Mouse (Mus musculus) spleen, adult 18-20 months (tissue): ENCODE measurements at regions not wholly inside any gene's neighbourhood (a gene's known extent, or its start where the extent isn't known, plus 50 kb on each side); places are given as distances from the start of the nearest gene placed in this dataset.

Experiments
- DNase-seq, 2 experiments: peaks; one replicate each; pipeline ENCODE4 v3.0.0; 2022; ENCODE audit warnings: mixed read lengths in 2 of 2

DNA sequence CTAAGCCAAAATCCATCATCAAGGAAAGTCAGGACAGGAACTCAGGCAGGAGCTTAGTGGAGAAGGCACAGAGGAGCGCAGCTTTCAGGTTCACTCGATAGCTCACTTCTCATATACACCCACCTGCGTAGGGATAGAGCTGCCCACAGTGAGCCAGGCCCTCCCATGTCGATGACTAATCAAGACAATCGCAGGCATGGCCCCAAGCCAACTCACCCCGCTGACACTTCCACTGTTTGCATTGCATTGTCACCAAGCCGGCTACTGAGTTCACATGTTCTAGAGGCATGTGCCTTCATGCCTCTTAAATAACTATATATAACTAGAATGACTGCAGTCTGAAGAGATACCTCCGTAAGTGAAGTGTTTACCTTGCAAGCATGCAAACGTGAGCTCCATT is 219.8 kb upstream of the Ppp2r2d start:
- no peak for DNase-seq

DNA sequence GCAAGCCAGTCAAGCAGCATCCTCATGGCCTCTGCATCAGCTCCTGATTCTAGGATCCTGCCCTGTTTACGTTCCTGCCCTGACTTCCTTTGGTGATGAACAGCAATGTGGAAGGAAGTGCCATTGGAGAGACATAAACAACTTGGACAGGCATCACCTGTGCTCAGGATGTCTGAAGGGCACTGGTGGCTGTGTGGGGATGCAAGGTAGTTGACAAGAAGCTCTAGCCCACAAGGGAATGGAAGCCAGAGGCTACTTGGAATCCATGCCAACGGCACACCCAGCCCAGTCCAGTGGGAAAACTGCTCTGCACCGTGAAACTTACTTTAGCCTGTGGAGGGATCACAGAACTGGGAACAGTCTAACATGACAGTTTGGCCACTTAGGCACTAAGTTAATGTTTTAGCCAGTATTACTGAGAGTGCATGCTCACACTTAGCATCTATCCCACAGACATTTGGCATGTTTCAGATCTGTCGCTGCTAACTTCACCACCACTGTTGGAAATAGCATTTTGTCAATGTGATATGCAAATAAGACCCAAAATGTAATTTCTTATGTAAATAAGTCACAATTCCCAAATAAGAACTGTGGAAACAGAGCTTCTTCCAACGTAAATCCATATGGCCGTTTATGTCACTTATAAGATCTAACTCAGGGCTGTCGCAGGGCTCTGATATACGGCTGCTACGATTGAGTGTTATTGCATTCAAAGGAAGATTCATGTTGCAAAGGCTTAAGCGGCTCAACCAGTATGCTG is 223.5 kb upstream of the Tcerg1l start:
- no peak for DNase-seq

DNA sequence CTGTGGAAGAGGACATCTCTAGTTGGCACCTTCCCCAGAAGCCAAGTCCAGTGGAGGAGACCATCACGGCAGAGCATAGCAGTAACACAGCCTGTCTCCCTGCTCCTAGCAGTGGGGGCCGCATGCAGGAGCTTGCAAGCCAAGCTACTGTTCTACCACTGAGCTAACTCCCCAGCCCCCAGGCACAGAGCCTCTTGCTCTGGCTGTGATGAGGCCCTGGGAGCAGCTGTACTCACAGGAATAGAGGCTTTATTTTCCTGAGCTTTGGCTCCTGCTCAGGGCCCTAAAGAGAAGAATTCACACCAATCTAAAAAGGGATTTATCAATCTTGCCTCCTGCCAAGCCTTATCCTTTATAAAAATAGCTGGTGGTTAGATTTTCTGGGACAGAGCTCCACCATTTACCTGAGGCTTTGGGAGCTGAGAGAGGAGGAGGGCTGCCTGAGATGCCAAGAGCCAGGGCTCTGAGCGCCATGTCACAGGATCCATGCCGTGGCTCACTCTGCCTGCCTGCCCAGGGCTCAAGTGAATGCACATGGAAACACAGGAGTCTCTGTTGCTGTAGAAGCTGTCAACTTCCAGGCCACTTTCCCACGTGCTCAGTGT is 222.7 kb upstream of the Tcerg1l start:
- no peak for DNase-seq

DNA sequence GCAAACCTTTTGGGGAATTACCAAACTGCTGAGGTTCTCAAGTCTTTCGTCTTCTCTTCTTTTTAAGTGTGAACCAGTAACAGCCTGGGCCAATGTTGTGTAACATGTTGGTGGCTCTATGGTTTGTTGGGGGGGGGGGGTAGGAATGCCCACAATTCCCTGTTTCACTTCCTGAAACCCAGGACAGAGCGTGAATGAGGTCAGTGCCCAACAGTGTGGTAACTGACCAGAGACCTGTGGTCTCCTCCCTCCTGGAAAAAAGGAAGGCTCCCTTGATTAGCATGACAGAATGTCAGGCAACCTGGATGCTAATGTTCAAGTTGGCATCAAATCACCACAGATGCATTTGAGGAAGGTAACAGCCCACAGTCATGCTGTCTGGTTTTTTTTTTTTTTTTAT is 218.9 kb upstream of the Tcerg1l start:
- DNase-seq, result no peak

DNA sequence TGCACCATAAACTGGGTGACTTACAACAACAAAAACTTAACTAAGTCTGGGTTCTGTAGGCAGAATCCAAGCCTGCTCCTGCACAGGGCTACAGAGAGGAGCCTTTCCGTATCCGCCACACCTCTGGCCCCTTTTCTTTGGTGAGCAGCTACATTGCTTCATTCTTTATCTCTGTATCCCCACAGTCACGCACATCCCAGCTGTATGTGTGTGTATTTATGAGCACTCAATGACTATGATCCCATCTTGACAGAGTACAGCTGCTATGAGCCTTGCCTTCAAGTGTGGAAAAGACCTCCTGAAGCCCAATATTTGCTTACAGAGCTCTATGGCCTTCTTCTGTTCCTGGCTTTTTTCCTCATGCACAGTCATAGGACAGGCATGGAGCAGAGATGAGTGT is 212.1 kb upstream of the Tcerg1l start:
- no peak for DNase-seq

DNA sequence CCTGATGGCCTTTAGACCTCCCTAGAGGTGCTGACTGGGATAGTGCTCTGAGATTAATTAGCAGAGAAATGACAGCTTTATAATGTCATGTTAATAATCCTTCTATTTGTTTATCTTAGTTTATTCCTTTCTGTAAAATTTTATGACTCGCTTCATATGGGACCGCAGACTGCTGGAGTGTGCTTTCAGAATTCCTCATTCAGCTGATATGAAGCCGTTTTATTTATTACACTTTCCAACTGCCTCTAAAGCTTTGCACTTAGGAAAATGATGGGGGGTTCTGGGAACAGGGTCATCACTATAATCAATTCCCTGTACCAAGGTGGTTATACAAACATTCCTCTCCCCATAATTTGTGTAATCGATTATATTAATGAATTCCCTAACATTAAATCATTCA is 211.6 kb upstream of the Tcerg1l start:
- DNase-seq, result no peak

DNA sequence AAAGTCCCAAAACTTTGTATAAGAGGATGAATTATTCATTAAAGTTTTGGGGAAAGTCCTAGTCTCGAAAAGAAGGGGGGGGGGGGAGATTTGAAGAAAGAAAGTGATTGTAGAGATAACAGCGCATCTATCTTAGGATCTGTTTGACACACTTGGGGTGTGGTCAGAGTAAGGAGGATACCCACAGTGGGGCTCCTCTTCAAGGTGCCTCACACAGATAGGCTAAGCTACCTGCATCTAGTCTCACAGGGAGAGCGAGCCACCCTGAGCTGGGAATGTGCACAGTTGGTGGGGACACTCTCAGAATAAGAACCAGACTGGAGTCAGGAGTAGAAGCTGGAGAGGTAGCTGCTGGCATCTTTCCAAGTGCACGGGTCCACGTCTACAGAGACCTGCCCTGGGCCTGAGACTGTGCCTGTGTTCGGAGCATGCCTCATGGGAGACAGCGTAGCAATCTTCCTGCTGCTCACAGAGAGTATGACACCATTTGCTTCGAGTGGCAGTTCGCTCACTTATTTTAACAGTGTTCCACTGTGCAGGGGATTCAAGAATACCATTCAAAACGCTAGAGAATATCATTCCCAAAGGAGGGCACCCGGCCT is 208.9 kb upstream of the Tcerg1l start:
- DNase-seq, result no peak

DNA sequence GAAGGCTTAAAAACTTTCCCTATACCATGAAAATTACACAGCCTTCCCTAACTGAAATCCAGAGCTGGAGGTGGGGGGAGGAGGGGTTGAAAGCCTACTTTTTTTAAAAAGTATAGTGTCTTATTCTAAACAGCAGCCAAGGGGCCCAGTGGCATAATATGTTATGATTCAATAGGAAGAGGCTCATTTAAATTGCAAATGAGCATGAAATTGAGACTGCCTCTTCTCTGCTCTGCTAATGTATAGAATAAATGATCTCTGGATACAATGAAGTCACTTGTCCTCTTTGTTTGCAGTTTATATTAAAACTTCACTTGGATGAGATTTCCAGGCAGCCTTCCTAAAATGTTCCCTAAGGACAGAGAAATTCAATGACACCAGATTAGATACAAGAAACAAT is 208.4 kb upstream of the Tcerg1l start:
- DNase-seq, result no peak

DNA sequence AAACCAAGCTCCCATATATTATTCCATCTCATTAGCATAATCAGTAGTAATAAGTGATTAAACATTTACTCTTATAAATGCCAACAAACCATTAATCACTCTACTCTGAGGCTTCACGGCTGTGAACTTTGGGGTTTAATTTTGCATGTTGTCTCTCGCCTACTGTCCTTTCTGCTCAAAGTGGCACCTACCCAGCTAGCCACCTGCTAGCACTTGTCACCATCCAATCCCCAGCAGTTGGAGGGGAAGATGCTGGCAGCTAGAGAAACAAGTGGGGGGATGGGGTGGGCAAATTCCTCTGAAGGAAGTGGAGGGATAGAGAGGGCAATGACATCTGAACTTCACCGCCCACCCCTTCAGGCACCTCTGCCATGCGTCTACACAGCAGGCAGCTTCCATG is 204.2 kb upstream of the Tcerg1l start:
- no peak for DNase-seq

DNA sequence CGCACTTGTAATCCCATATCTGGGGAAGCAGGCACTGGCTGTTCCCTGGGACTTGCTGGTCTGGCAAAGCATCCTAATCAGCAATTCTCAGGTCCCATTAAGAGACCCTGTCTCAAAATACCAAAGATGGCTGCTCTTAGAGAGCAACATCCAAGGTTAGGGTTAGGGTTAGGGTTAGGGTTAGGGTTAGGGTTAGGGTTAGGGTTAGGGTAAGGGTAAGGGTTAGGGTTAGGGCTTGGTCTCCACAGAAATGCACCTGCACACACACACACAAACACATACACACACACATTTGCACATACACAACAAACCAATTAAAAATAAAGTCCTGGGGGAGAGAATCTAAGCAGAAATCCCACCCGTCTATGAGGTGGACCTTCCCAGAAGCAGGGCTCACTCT is 195.8 kb upstream of the Tcerg1l start:
- DNase-seq, result no peak

DNA sequence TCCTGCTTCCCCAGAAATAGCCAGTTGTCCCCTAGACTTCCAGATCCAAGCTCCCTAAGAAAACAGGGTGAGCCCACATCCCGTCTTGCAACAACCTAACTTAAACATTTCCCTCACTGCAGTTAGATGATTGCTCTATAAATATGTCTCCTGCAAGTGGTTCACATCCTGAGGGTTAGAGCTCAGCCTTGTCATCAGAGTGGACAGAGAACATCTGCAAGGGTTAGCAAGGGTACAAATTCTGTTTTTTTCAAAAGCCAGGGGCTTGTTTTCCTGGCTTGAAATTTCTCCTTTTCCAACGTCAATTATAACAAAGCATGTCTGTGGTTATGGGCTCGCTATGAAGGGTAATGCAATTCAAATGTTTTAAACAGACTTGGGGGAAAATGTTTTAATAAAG is 169.8 kb upstream of the Tcerg1l start:
- DNase-seq, result no peak

DNA sequence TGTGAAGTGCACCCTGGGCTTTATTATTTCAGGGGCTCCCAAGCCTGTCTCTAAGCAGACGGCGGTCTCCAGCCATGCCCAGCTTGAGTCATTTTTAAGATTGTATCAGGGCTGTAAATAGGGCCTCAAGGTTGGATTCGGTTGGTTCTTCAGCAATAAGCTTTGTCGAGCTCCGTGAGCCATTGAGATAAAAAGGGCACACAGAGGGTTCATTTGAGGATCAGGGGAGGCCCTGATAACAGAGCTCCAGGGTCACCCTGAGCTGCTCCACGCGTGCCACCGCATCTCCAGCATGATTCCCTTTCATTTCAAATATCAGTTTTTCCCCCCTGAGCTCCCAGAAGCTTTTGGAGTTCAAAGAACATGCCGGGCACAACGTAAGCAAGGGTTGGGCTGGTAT is 154.1 kb upstream of the Tcerg1l start:
- no peak for DNase-seq

DNA sequence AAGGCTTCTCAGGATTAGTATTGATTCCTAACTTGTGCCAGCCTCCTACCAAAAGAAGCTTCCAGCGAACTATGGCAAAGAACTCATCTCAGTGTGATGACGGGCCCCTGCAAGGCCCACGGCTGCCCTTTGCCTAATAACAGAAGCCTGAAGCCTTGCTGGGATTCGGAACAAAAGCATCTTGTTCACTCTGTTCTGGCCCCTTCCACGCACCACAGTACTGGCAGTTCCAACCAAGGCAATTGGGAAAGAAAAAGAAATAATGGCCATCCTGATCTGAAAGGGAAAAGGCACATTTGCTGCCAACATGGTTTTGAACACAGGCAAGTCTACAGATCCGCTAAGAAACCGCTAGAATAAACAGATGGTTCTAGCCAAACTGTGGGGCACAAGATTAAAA is 150.4 kb upstream of the Tcerg1l start:
- DNase-seq, result no peak

DNA sequence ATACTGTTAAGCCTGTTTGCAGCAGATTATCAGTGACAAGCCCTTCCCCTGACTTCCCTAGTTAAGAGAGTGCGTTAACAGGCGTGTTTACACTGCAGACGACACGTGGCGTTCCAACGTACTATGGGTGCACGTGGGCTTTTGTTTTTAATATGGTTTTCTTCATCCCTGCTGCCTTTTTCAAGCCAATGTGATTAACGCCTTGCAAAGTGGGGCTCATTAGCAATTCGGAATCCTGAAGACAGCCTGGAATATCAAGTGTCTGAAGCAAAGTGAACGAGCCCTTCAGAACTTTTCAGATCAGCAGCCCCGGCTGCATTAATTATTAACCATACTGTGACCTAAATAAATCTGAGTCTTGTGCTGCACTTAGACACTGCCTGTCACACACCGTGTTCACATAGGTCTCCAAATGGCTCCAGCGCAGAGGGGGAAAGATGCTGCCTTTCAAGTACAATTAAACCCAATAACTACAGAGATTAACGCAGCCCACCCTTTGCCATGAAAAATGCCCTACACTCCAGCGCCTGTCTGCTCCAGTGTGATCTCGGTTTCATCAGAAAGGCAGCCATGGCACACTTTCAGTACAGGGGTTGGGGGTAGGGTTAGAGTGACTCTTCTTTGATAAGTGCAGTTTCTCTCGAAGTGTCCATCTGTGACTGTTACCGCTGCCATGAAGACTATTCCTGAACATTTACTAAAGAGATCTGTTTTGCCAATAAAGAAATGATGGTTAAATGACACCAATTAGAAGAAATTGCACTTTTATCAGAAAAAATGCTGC is 140.7 kb upstream of the Tcerg1l start:
- no peak for DNase-seq

DNA sequence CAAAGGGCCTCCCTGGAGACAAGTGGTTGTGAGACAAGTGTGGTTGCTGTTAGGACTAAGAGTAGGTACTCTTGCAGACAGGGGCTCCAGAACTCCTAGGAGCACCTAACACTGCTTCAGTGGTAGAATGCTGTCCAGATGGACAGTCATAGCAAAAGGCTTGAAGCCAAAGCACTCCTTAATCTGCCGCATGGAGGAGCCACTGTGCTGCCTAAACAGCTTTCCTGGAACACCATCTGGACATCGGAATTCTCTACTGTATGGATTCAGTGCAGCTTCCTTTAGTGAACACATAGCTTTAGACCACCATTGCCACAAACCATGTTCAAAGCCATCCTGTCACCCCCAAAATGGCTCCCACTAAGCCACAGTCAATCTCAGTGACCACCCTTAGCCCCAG is 128.6 kb upstream of the Tcerg1l start:
- DNase-seq, result no peak

DNA sequence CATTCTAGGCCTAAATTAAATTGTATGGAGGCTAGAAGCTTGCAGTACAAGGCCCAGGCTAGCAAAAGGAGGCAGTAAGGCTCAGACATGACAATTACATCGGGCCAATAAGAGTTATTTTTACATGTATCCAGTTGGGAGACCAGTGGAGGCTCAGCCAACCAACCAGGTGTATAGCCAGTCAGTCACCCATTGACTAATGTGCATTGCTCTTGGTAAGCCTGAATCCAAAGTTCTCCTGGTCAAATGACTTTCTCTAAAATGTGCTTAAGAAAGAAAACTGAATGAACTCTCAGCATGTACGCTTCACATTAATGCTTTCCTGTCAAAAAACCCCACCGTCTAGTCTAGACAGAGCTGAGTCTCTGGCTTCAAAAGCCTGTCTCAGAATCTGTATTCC is 127.4 kb upstream of the Tcerg1l start:
- no peak for DNase-seq

DNA sequence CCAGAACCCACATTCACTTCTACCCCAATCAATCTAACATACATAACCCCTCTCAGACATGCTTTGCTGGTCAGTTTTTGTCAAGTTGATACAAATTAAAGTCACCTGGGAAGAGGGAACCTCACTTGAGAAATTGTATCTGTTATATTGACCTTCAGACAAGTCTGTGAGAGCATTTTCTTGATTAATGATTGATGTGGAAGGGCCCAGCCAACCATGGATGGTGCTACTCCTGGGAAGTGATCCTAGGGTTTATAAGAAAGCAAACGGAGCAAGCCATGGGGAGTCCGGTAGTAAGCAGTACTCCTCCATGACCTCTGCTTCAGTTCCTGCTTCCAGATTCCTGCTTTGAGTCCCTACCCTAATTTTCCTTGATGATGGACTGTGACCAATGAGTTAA is 116.6 kb upstream of the Tcerg1l start:
- no peak for DNase-seq

DNA sequence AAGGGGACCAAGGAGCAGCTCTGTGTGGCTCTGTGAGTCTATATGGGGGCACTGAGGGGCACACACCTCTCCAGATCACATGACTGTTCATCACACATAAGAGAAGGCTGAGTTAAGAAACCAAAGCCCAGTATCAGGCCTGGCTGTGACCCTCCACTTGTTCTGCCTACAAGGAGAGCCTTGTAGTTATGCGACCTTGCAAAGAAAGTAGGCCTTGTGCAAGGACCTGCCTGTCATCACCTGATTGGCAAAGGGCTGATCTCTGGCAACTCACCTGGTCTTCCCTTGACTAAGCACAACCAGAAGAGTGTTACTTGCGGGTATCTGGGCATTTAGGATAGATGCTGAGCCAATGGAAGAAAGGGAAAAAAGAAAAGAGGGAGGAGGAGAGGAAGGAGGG is 107.7 kb upstream of the Tcerg1l start:
- DNase-seq, result no peak

DNA sequence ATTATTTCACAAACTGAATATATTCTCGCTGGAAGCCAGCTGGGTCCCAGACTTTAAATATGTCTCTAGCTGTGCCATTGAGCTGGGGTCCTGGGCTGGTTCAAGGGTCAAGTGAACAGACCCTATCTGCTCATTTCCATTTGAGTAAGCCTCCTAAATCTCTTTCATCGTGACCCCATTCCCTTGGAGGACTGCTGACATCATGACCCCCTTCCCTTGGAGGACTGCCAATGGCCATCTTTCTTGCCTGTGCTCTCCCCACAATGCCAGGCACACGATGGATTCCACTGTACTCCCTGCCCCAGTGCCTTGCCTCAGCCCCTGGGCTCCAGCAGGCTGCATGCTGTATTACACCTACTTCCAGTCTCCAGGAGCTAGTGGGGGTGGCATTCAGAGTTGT is 106.5 kb upstream of the Tcerg1l start:
- DNase-seq, result no peak

DNA sequence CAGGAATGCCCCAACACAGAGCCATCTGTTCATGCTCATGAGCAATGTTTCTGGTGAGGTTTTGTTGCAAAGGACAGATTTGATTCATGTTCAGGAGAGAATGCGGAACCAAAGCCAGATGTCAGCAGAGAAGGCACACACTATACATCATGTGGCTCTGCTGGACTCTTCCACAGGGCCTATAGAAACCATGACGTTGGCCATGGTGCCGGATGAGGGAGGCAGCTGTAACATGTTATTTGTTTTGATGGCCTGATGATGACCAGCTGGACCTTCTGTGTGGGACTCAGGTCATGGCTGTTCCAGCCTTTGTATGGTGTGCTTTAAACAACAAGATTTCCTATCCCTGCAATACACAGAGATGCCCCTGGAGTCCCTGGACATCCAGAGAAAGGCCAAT is 105.5 kb upstream of the Tcerg1l start:
- DNase-seq, result no peak

DNA sequence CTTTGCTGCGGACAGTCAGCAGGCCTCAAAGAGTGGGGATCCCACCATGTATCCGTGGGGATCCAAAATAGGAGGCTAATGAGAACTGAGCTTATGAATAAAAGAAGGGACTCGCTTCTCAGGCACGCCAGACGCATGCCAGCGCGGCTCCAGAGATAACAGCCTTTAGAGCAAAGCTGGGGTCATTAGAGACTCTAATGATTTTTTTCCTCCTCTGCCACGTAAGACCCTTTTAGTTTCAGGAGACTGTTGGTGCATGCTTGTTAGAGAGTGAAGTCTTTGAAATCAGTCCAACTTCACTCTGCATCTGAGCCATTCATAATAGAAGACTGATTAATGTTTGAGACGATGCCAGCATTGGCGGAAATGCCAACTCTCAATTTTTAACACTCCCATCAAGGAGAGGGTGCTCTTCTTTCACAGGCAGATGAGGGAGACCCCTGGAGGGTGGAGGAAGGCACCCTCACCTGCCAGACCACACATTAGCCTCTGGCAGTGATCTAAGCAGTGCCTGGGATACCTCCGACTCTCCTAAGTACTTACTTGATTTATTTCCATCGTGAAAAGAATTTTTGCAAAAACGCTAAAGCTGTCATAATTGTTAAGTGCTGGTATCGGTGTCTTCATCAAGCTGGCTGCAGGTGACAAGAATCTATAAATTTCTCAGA is 104.0 kb upstream of the Tcerg1l start:
- no peak for DNase-seq

DNA sequence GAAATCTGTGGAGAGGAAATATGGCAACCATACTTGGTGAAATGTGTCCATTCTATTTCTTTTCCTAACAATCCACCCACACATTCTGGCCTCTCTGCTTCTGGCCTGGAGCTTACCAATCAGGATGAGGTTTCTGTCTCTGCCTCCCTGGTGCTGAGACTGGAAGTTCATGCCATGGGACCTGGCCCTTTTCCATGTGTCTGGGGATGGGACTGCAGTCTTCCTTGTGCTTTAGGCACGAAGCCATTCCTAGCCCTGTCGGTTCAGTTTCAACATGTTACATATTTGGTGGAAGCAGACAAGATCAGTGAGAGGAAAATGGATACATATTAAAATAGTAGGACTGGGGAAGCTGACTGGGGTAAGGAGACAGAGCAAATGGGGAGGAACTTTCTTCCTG is 100.2 kb upstream of the Tcerg1l start:
- DNase-seq, result no peak

DNA sequence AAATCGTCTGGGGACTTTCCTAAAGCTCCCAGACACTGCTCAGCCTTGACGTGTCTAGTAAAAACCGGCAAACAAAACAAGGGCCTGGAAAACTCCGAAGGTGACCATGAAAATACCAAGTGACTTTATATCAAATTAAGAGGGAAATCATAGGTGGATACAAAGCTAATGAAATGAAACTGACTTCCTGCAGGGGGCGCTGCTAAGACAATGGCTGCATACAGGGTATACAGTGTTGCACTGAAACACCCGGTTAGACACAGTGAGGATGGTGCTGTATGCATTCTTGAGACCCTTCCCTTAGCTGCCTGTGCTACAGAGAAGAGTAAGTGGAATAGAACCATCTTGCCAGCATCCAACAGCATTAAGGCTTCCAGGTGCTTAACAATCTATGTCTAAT is 99.7 kb upstream of the Tcerg1l start:
- DNase-seq, result no peak
